Mouse (Mus musculus): Measurements from ENCODE around the gene Syt6. TPM values are rescaled to one million over a fixed set of nuclear protein-coding genes. Genes with fewer than 3 reads are reported as not detected.

The Syt6 gene
- polyA plus RNA-seq, 1 experiment from 2014 or later: 11.3 TPM

DNA sequence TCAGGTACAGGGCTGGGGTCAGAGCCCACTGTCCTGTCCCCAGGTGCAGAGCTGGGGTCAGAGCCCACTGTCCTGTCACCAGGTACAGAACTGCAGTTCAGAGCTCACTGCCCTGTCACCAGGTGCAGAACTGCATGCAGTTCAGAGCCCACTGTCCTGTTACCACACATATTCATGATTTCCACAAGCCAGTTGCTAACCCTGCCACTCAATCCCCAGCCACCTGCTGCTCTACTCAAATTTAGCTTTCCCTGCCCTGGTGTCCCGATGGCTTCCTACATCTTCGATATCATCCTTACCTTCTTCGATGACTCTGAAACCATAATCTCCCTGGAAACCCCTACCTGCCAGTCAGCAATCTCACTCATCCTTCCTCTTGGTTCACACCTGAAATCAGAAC is 88.4 kb downstream of the Syt6 start:
- ATAC-seq (ENCODE audit: low FRiP score): no peak
- H3K27ac ChIP-seq: no peak overlapping the region
- H3K4me1 ChIP-seq (replicated peaks): peaks cover 9% of the 10 kb centered on the region
- H3K4me2 ChIP-seq: no peak overlapping the region
- no peak overlapping the region for H3K9ac ChIP-seq
- no peaks in the 10 kb centered on the region for H3K36me3 ChIP-seq
- H3K27me3 ChIP-seq: no peaks in the 10 kb centered on the region
- 93% methylated on average over 3 of the region's 3 CpGs for WGBS
- no peak overlapping the region for H3K4me3 ChIP-seq
- no peaks in the 10 kb centered on the region for H3K9me3 ChIP-seq

DNA sequence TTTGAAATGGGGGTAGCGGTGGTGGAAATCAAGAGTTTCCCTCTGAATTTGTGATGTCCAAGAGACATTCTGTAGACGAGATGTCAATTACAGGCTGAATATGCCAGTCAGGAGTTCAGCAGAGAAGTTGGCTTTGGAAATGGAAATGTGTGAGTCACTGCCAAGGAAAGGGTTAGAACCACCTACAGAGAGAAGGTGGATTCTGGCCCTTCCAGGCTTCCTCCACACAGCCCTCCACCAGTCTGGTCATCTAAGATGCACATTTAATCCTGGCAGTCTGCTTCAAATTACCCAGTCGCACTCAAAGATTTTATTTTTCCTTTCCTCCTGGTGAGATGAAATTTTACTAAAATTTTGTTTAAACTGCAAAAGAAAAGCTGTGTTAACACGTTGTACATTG is 97.1 kb downstream of the Syt6 start:
- Histone ChIP-seq H3K4me1 (replicated peaks) (peaks cover 8% of the 10 kb centered on the region; the same call in 1 of the 2 replicates), H3K27ac (no peak overlapping the region), H3K36me3 (no peaks in the 10 kb centered on the region), H3K27me3 (no peaks in the 10 kb centered on the region), H3K4me2 (no peak overlapping the region), H3K9ac (no peak overlapping the region), H3K4me3 (no peak overlapping the region), H3K9me3 (no peaks in the 10 kb centered on the region)
- no peak for ATAC-seq (ENCODE audit: low FRiP score)
- WGBS: 89% methylated on average over 4 of the region's 4 CpGs

DNA sequence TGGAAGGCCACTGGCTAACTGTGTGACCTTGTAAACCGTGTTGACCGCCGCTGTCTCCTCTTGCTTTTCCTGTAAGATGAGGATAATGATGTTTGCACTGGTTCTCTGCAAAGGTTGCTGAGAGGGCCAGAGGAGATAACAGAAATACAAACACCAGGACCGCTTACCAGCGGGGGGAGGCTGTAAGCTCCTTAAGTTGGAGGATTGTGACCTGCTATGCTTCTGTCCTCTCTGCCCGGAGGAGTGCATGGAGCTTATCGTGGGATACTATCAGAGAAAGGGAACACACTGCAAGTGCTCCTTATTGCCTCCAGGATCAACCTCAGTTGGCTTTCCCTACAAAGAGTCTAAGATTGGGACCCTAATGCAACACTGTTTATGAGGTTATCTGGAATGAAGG is 97.7 kb downstream of the Syt6 start:
- Histone ChIP-seq H3K4me2 (no peak overlapping the region), H3K9ac (no peak overlapping the region), H3K4me3 (no peak overlapping the region), H3K4me1 (replicated peaks) (0 out of 2 replicates have a peak, but pooled peaks cover 5% of the 10 kb centered on the region), H3K36me3 (no peaks in the 10 kb centered on the region), H3K27ac (no peak overlapping the region), H3K27me3 (no peaks in the 10 kb centered on the region), H3K9me3 (no peaks in the 10 kb centered on the region)
- 62% methylated on average over 7 of the region's 7 CpGs for WGBS
- ATAC-seq (ENCODE audit: low FRiP score): no peak

DNA sequence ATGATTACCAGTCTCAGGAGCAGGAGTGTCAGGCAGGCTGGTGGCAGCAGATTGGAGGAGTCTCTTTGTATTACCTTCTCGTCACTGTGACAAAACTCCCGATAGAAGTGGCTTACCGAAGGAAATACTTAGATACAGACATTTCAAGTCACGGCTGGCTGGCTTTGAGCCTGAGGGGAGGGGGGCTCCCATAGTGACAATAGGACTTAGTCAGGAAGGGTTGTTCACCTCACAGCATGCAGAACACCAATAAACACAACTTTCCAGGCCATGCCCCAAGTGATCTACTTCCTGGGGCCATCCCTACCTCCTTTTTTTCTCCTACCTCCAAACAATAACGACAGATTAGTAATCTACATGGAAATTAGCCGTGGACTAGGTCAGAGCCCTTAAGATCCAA is 103.8 kb downstream of the Syt6 start:
- Histone ChIP-seq H3K4me3 (no peak overlapping the region), H3K4me2 (no peak overlapping the region), H3K36me3 (no peaks in the 10 kb centered on the region), H3K9ac (no peak overlapping the region), H3K4me1 (replicated peaks) (peaks cover 21% of the 10 kb centered on the region), H3K9me3 (no peaks in the 10 kb centered on the region), H3K27ac (0 out of 2 replicates have a peak overlapping the region, but pooled peaks have one; percentile 35), H3K27me3 (no peaks in the 10 kb centered on the region)
- ATAC-seq (ENCODE audit: low FRiP score): no peak
- 31% methylated on average over 6 of the region's 6 CpGs for WGBS

DNA sequence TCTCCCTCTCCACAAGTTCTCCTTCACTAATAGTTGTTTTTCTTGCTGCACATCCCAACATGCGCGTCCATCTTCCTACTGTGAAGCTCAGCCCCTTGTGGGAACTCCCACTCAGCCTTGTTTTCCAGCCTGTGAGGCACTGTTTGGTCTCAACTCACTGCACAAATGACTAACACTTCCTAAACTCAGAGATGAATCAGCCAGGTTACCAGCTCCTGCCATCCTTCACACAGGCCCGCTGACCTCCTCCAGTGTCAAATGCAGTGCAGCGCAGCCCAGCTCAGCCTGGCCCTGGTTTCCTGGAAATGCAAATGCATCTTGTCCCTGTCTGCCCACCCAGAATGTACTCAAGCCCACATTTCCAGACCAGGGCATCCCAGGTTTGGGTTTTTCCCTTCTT is 107.4 kb downstream of the Syt6 start:
- 34% methylated on average over 4 of the region's 4 CpGs for whole genome bisulfite sequencing
- H3K36me3 ChIP-seq: no peaks in the 10 kb centered on the region
- H3K4me1 ChIP-seq (replicated peaks): peaks cover 24% of the 10 kb centered on the region
- H3K27me3 ChIP-seq: no peaks in the 10 kb centered on the region
- H3K9me3 ChIP-seq: no peaks in the 10 kb centered on the region
- H3K9ac ChIP-seq: no peak overlapping the region
- H3K27ac ChIP-seq: no peak overlapping the region
- no peak overlapping the region for H3K4me3 ChIP-seq
- ATAC-seq (ENCODE audit: low FRiP score): 0 out of 2 replicates have a peak, but pooled peaks have one; percentile 27
- H3K4me2 ChIP-seq: no peak overlapping the region

DNA sequence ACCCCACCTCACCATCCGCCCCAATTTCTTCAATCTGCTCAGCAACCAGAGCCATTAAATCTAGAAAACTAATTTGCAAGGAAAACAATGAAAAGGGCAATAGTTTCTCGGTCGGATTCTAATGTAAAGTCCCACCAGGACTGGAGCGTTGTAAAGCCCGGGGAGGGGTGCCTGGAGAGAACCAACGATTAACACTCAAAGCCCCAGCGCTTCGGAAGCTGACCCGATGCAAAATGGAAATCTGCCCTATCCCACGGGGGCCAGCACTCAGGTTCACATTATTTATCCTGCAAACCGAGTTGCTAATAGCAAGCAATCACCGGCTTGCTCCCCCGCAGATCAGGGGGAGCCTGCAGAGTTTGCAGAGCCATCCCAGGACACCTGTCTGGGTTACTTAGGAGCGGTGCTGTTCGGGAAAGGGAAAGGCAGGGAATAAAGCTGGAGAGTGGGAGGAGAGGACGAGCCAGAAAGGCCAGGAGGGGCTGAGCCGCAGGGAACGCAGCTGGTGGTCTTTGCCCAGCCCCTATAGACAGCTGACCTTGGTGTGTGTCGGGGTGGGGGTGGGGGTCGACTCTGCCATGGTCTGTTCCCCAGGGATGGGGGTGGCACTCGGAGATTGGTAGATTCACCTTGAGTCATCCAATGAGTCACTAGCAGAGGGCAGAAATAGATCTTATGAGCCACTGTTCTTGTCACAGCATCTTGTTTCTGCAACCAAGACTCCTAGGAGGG is 108.4 kb downstream of the Syt6 start:
- no peaks in the 10 kb centered on the region for H3K27me3 ChIP-seq
- peak overlapping the region; percentile 40 for H3K4me2 ChIP-seq
- no peak overlapping the region for H3K27ac ChIP-seq
- H3K36me3 ChIP-seq: no peaks in the 10 kb centered on the region
- peaks cover 24% of the 10 kb centered on the region for H3K4me1 ChIP-seq (replicated peaks)
- no peak overlapping the region for H3K9ac ChIP-seq
- WGBS: 2% methylated on average over 21 of the region's 21 CpGs
- peak; percentile 36; the same call in 1 of the 2 replicates for ATAC-seq (ENCODE audit: low FRiP score)
- peak overlapping the region; percentile 0; the same call in 1 of the 2 replicates for H3K4me3 ChIP-seq
- no peaks in the 10 kb centered on the region for H3K9me3 ChIP-seq

DNA sequence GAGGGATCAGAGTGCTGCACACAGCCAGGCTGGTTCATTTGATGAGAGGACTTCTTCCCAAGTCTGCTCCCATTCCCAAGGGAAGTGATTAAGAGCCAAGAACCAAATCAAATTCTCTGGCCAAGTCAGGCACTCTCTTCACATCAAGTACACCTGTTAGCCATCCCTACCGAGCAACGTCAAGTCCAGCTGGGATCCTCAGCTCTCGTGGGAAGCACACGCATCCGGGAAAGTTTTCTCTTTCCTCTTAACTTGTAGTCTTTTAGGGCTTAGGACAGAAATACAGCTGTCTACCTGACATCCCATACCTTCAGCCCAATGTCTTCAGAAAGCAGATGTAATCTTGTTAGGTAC is 108.9 kb downstream of the Syt6 start:
- peaks cover 23% of the 10 kb centered on the region for H3K4me1 ChIP-seq (replicated peaks)
- no peaks in the 10 kb centered on the region for H3K36me3 ChIP-seq
- 45% methylated on average over 5 of the region's 5 CpGs for whole genome bisulfite sequencing
- H3K9ac ChIP-seq: no peak overlapping the region
- H3K27ac ChIP-seq: no peak overlapping the region
- no peak; the same call in 1 of the 2 replicates for ATAC-seq (ENCODE audit: low FRiP score)
- H3K4me2 ChIP-seq: peak overlapping the region; percentile 40; the same call in 1 of the 2 replicates
- no peak overlapping the region for H3K4me3 ChIP-seq
- H3K9me3 ChIP-seq: no peaks in the 10 kb centered on the region
- H3K27me3 ChIP-seq: no peaks in the 10 kb centered on the region

DNA sequence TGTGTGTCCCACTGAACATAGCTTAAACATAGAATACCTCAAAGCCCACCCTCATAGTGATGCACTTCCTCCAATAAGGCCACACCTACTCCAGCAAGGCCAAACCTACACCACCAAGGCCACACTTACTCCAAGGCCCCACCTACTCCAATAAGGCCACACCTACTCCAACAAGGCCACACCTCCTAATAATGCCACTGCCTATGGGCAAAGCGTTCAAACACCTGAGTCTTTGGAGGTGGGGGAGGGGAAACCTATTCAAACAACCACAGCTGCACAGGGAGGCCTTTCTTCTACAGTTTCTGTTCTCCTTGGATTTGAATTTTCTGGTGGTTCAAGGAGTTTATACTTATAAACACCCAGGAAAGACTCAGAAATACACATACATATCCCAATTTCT is 114.0 kb downstream of the Syt6 start:
- no peak for ATAC-seq (ENCODE audit: low FRiP score)

DNA sequence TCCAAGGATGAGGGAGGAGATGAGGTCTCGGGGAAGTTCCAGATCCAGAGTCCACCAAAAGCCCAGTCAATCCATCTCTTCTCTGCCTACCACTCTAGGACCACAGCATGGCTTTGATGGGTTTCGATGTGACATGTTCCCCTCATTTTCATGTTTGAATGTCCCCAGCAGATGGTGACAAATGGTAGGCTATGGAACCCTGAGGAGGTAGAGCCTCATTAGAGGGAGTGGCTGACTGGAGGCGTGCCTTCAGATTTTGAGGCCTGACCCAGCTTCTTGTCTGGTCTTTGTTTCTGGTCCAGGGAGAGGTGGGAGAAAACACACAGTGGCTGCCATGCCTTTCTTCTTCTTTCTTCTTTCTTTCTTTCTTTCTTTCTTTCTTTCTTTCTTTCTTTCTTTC is 115.5 kb downstream of the Syt6 start:
- Histone ChIP-seq H3K4me3 (no peak overlapping the region), H3K36me3 (no peaks in the 10 kb centered on the region), H3K27ac (no peak overlapping the region), H3K9me3 (no peaks in the 10 kb centered on the region), H3K27me3 (no peaks in the 10 kb centered on the region), H3K4me2 (no peak overlapping the region), H3K4me1 (replicated peaks) (no peaks in the 10 kb centered on the region), H3K9ac (no peak overlapping the region)
- no peak for ATAC-seq (ENCODE audit: low FRiP score)
- whole genome bisulfite sequencing: 90% methylated on average over 3 of the region's 3 CpGs

More for the DNA sequence above, 114.0 kb downstream of the Syt6 start:
- peaks cover 1% of the 10 kb centered on the region; the same call in 1 of the 2 replicates for H3K4me1 ChIP-seq (replicated peaks)
- no peaks in the 10 kb centered on the region for H3K36me3 ChIP-seq
- no peak overlapping the region for H3K9ac ChIP-seq
- H3K4me2 ChIP-seq: no peak overlapping the region
- no peak overlapping the region for H3K4me3 ChIP-seq
- no peak overlapping the region for H3K27ac ChIP-seq
- H3K9me3 ChIP-seq: no peaks in the 10 kb centered on the region
- 83% methylated on average over 1 of the region's 1 CpGs for WGBS
- no peaks in the 10 kb centered on the region for H3K27me3 ChIP-seq

Small RNAs within 50 kb of the gene (microRNA-seq; reads per million reads assigned to microRNA genes)
- not detected for gene Gm25325

Other genes with a start within 250 kb of the Syt6 start
- gene Atg4a-ps, start 70.8 kb downstream of the Syt6 start, polyA plus RNA-seq (2015; fragmentation: Nextera tagmentation; extraction: Ambion mirVana): 0.26 and 0.38 TPM in 2 replicates
- 7.3 and 8.7 TPM in 2 replicates for gene Olfml3, start 162.8 kb downstream of the Syt6 start, polyA plus RNA-seq (2015; fragmentation: Nextera tagmentation; extraction: Ambion mirVana)
- gene Gm10964, start 164.1 kb downstream of the Syt6 start, polyA plus RNA-seq (2015; fragmentation: Nextera tagmentation; extraction: Ambion mirVana): not detected in 2 replicates
- 11.8 and 13.3 TPM in 2 replicates for gene Hipk1, start 216.3 kb downstream of the Syt6 start, polyA plus RNA-seq (2015; fragmentation: Nextera tagmentation; extraction: Ambion mirVana)
- gene Dclre1b, start 234.2 kb downstream of the Syt6 start, polyA plus RNA-seq (2015; fragmentation: Nextera tagmentation; extraction: Ambion mirVana): 22.2 and 23.4 TPM in 2 replicates
- gene Ap4b1, start 234.3 kb downstream of the Syt6 start, polyA plus RNA-seq (2015; fragmentation: Nextera tagmentation; extraction: Ambion mirVana): 22.9 and 25.1 TPM in 2 replicates
- gene Gm43064, start 234.3 kb downstream of the Syt6 start, polyA plus RNA-seq (2015; fragmentation: Nextera tagmentation; extraction: Ambion mirVana): 0.53 TPM in 1 of 2 replicates, not detected in the other